Comparison of ENCODE assay signal across 26 mouse cellular contexts in the genomic region with DNA sequence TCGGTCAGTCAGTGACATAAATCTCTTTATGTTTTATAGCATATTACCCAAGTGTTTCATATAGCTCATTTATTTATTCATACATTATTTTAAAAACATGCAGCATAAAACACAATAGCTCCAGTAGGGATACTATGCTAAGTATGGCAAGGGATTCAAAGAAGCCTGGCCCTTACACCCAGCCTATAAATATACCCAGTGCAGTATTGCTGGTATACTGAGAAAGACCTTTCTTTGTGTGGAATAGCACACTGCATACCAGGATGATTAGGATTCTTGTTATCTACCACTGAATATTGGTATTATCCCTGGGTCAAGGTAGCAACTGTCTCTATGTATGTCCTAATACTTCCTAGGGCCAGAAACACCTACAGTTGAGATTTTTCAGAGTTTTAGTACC.
"Had no signal": no experiment of that assay in that cellular context is flagged by ENCODE, and none has a peak within 500 bp of the region (broad histone marks: within the 10 kb centered on the region; RNA-seq: fewer than 3 reads in every experiment).

No protein-coding gene starts in this region.

- H3K4me1 ChIP-seq: heart, embryonic 10.5 days; hindbrain, embryonic 10.5 days; hindbrain, embryonic 12.5 days; intestine, embryonic 15.5 days; kidney, embryonic 15.5 days; limb, embryonic 10.5 days; limb, embryonic 12.5 days had no signal

- ATAC-seq: hindbrain, embryonic 16.5 days; inflammation-experienced regulatory T-cells, adult 6 months; intestine, embryonic 15.5 days; intestine, postnatal 0 days had no signal

- H3K9ac ChIP-seq: heart, embryonic 12.5 days; hindbrain, embryonic 12.5 days; hindbrain, embryonic 14.5 days; intestine, embryonic 15.5 days; kidney, embryonic 15.5 days; limb, embryonic 12.5 days had no signal

- H3K27me3 ChIP-seq: heart, embryonic 12.5 days; hindbrain, embryonic 12.5 days; intestine, embryonic 15.5 days; kidney, embryonic 15.5 days; limb, embryonic 12.5 days had no signal

- H3K4me3 ChIP-seq: gastrocnemius, adult 2 months; heart, embryonic 10.5 days; heart, embryonic 12.5 days; hindbrain, embryonic 10.5 days; hindbrain, embryonic 12.5 days; intestine, embryonic 15.5 days; kidney, embryonic 15.5 days; layer of hippocampus, adult 2 months; left cerebral cortex, adult 2 months; limb, embryonic 10.5 days; limb, embryonic 12.5 days had no signal

- H3K27ac ChIP-seq: gastrocnemius, adult 2 months; heart, embryonic 10.5 days; hindbrain, embryonic 10.5 days; hindbrain, embryonic 12.5 days; hindbrain, embryonic 14.5 days; intestine, embryonic 15.5 days; kidney, embryonic 15.5 days; kidney, postnatal 0 days; layer of hippocampus, adult 2 months; left cerebral cortex, adult 2 months; limb, embryonic 10.5 days; limb, embryonic 12.5 days had no signal

- H3K4me2 ChIP-seq: heart, embryonic 12.5 days; hindbrain, embryonic 12.5 days; hindbrain, embryonic 14.5 days; intestine, embryonic 15.5 days; kidney, embryonic 15.5 days; limb, embryonic 12.5 days had no signal

- H3K36me3 ChIP-seq: heart, embryonic 10.5 days; heart, embryonic 12.5 days; hindbrain, embryonic 10.5 days; hindbrain, embryonic 12.5 days; intestine, embryonic 15.5 days; kidney, embryonic 15.5 days; limb, embryonic 10.5 days; limb, embryonic 12.5 days had no signal

- H3K9me3 ChIP-seq: heart, embryonic 10.5 days; heart, embryonic 12.5 days; hindbrain, embryonic 10.5 days; hindbrain, embryonic 12.5 days; intestine, embryonic 15.5 days; kidney, embryonic 15.5 days; limb, embryonic 10.5 days; limb, embryonic 12.5 days had no signal

- DNase-seq: gastrocnemius, adult 2 months; gastrocnemius, postnatal 10 days; gastrocnemius, postnatal 25 days; heart, adult 18-20 months; heart, postnatal 10 days; heart, postnatal 4 days; kidney, adult 18-20 months; kidney, adult 8-10 months; kidney, postnatal 14 days; kidney, postnatal 4 days; liver had no signal
